Mouse (Mus musculus) kidney, postnatal 0 days (tissue): ENCODE measurements around the gene Wdr83os. TPM values are rescaled to one million over a fixed set of nuclear protein-coding genes. Genes with fewer than 3 reads are reported as not detected.

Experiments
- ATAC-seq: fragments of 200-750 bp; cut with Nextera tagmentation; replicated peaks from 2 replicates; pipeline ENCODE4 v1.8.0; 2017; ENCODE audit warnings: low read depth, moderate number of reproducible peaks, moderate TSS enrichment, moderate library complexity; ENCODE audit not compliant: low FRiP score
- DNase-seq: peaks from one replicate; pipeline ENCODE4 v3.0.0-alpha.2; 2016; ENCODE audit warnings: low spot score
- H3K27ac ChIP-seq: fragments of 300-500 bp; sonication (generic); 2 replicates; pipeline ENCODE4 v1.5.1; 2014; ENCODE audit warnings: mild to moderate bottlenecking
- H3K27me3 ChIP-seq: fragments of 300-500 bp; sonication (generic); 2 replicates; pipeline ENCODE4 v1.6.1; 2014; ENCODE audit warnings: low read length, mixed read lengths; ENCODE audit not compliant: insufficient read depth
- H3K36me3 ChIP-seq: fragments of 300-500 bp; sonication (generic); 2 replicates; pipeline ENCODE4 v1.6.1; 2014; ENCODE audit warnings: low read length, mixed read lengths; ENCODE audit not compliant: insufficient read depth
- H3K4me1 ChIP-seq: fragments of 300-500 bp; sonication (generic); replicated peaks from 2 replicates; pipeline ENCODE4 v1.6.1; 2014; ENCODE audit warnings: antibody characterized with exemption, low read length, mixed read lengths; ENCODE audit not compliant: insufficient read depth
- H3K4me2 ChIP-seq: fragments of 300-500 bp; sonication (generic); 2 replicates; pipeline ENCODE4 v1.6.1; 2014; ENCODE audit warnings: mild to moderate bottlenecking, low read length, moderate library complexity, mixed read lengths
- H3K4me3 ChIP-seq: fragments of 300-500 bp; sonication (generic); replicated peaks from 2 replicates; pipeline ENCODE4 v1.5.1; 2014; ENCODE audit warnings: low read depth, low read length
- H3K9ac ChIP-seq: fragments of 300-500 bp; sonication (generic); 2 replicates; pipeline ENCODE4 v1.6.1; 2014; ENCODE audit warnings: low read depth, low read length
- H3K9me3 ChIP-seq: fragments of 300-500 bp; sonication (generic); replicated peaks from 2 replicates; pipeline ENCODE4 v1.6.1; 2016; ENCODE audit warnings: low read length, inconsistent platforms, mixed read lengths
- CTCF ChIP-seq: IDR thresholded peaks from 2 replicates; pipeline ENCODE4 v1.5.1; 2016; ENCODE audit warnings: antibody characterized with exemption, low read depth, mild to moderate bottlenecking, moderate library complexity
- WGBS: fragments of 180-500 bp; shearing (Covaris S2); extraction: QIAGEN DNeasy Blood & Tissue Kit; methylation state at CpG from one replicate; pipeline ENCODE4 v1.1.7; 2014; 5-methylcytosine and 5-hydroxymethylcytosine counted together
- polyA plus RNA-seq: library from polyadenylated mRNA; unstranded; fragments of >200 nt; fragmentation: Nextera tagmentation; extraction: Ambion mirVana; gene quantifications from 2 replicates; pipeline ENCODE4 v1.2.1, GENCODE M21; 2015

Wdr83os gene
- polyA plus RNA-seq, 1 experiment from 2014 or later = 152 TPM

GRCm38 (mm10) chr8:85059879-85060616, 20.5 kb upstream of the Wdr83os start, which contains the start of gene Fbxw9:
Gene Fbxw9 (plus strand): TSS chr8:85060055.
- Histone ChIP-seq H3K27ac (0 out of 2 replicates have a peak within 1 kb of the TSS, but pooled peaks have one; percentile 31), H3K4me2 (peak within 1 kb of the TSS; percentile 97), H3K9ac (peak within 1 kb of the TSS; percentile 82), H3K27me3 (no peaks in the 10 kb centered on the region), H3K9me3 (no peaks in the 10 kb centered on the region), H3K4me3 (peak within 1 kb of the TSS; percentile 91), H3K36me3 (peaks cover 16% of the 10 kb centered on the region; the same call in 1 of the 2 replicates), H3K4me1 (peaks cover 7% of the 10 kb centered on the region; the same call in 1 of the 2 replicates)
- peak; percentile 89 for ATAC-seq
- under 1% methylated on average over 52 of the region's 53 CpGs for WGBS
- peak; percentile 95 for DNase-seq
- no peak for TF ChIP-seq CTCF

GRCm38 (mm10) chr8:85062603-85063002, 17.9 kb upstream of the Wdr83os start:
- Histone ChIP-seq H3K9me3 (no peaks in the 10 kb centered on the region), H3K27ac (no peak overlapping the region), H3K4me1 (peaks cover 7% of the 10 kb centered on the region; the same call in 1 of the 2 replicates), H3K9ac (no peak overlapping the region), H3K27me3 (no peaks in the 10 kb centered on the region), H3K36me3 (peaks cover 13% of the 10 kb centered on the region; the same call in 1 of the 2 replicates), H3K4me3 (no peak overlapping the region), H3K4me2 (no peak overlapping the region)
- DNase-seq (no peak), ATAC-seq (no peak)
- WGBS = 96% methylated on average over 4 of the region's 4 CpGs
- no peak for TF ChIP-seq CTCF

GRCm38 (mm10) chr8:85065213-85065612, 15.3 kb upstream of the Wdr83os start:
- Histone ChIP-seq H3K27me3 (no peaks in the 10 kb centered on the region), H3K9ac (no peak overlapping the region), H3K4me1 (peaks cover 7% of the 10 kb centered on the region; the same call in 1 of the 2 replicates), H3K27ac (no peak overlapping the region), H3K4me3 (no peak overlapping the region), H3K36me3 (peaks cover 15% of the 10 kb centered on the region; the same call in 1 of the 2 replicates), H3K4me2 (no peak overlapping the region), H3K9me3 (no peaks in the 10 kb centered on the region)
- DNase-seq (no peak), ATAC-seq (no peak)
- 21% methylated on average over 2 of the region's 2 CpGs for WGBS
- no peak for TF ChIP-seq CTCF

GRCm38 (mm10) chr8:85067155-85067554, 13.4 kb upstream of the Wdr83os start:
- 0 out of 2 replicates have a peak, but pooled peaks cover 8% of the 10 kb centered on the region for H3K4me1 ChIP-seq
- DNase-seq (no peak), ATAC-seq (no peak)
- no peak overlapping the region for H3K9ac ChIP-seq
- no peaks in the 10 kb centered on the region for H3K9me3 ChIP-seq
- H3K27me3 ChIP-seq = no peaks in the 10 kb centered on the region
- H3K36me3 ChIP-seq = peaks cover 15% of the 10 kb centered on the region; the same call in 1 of the 2 replicates
- no peak overlapping the region for H3K27ac ChIP-seq
- TF ChIP-seq CTCF = no peak
- no peak overlapping the region for H3K4me3 ChIP-seq
- 96% methylated on average over 2 of the region's 2 CpGs for WGBS
- H3K4me2 ChIP-seq = no peak overlapping the region

- TF ChIP-seq CTCF = no peak
- Histone ChIP-seq H3K9ac (no peak within 1 kb of the TSS), H3K27me3 (no peaks in the 10 kb centered on the region), H3K9me3 (no peaks in the 10 kb centered on the region), H3K4me3 (no peak within 1 kb of the TSS), H3K36me3 (peaks cover 15% of the 10 kb centered on the region; the same call in 1 of the 2 replicates), H3K27ac (no peak within 1 kb of the TSS), H3K4me2 (no peak within 1 kb of the TSS), H3K4me1 (0 out of 2 replicates have a peak, but pooled peaks cover 8% of the 10 kb centered on the region)
- DNase-seq (no peak), ATAC-seq (no peak)
These were observed 12.6 kb upstream of the Wdr83os start, which contains the start of gene Gm5741 for GRCm38 (mm10) chr8:85067982-85068381. Gene Gm5741 (minus strand): TSS chr8:85067982.

- no peak for ATAC-seq
- H3K4me3 ChIP-seq = peak overlapping the region; percentile 89
- peak overlapping the region; percentile 93; the same call in 1 of the 2 replicates for H3K9ac ChIP-seq
- peak; percentile 34 for DNase-seq
- H3K4me1 ChIP-seq = 0 out of 2 replicates have a peak, but pooled peaks cover 8% of the 10 kb centered on the region
- no peaks in the 10 kb centered on the region for H3K9me3 ChIP-seq
- H3K36me3 ChIP-seq = peaks cover 33% of the 10 kb centered on the region
- H3K4me2 ChIP-seq = peak overlapping the region; percentile 71
- peak overlapping the region; percentile 99 for H3K27ac ChIP-seq
- no peaks in the 10 kb centered on the region for H3K27me3 ChIP-seq
- TF ChIP-seq CTCF = no peak
- 81% methylated on average over 5 of the region's 5 CpGs for WGBS
These were observed 9.5 kb upstream of the Wdr83os start for GRCm38 (mm10) chr8:85071041-85071440.
